Comparison of ENCODE assay signal across 8 mouse cellular contexts in the genomic region with DNA sequence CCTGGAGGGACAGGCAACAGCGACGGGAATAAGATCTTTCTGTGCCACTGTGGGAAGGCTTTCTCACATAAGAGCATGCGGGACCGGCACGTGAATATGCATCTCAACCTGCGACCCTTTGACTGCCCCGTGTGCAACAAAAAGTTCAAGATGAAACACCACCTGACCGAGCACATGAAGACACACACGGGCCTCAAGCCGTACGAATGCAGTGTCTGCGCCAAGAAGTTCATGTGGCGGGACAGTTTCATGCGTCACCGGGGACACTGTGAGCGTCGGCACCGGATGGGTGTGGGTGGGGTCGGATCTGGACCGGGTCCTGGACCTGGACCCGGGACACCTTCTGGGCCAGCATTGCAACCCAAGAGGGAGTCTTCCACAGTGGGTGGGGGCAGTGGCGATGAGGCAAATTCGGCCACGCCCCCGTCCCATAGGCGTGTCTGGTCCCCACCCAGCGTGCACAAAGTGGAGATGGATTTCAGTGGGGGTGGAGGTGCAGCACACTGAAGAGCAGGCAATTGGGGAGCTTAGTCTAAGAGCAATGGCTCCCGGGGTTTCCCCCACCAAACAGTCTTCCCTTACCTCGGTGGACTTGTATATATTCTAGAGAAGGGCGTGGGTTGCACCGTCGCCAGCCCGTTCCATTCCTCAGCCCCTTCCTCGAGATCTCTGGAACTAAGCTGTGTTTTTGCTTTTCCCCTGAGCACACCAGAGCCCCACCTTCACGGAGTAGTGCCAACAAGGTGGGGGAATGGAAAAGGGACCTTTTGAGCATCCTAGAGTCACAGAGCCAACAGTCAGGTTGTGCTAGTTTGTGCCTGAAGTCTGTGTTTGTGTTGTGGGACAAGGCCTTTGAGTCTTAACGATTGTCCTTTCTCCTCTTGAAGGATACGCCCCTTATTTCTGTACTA. TPM values are rescaled to one million over a fixed set of nuclear protein-coding genes. Genes with fewer than 3 reads are reported as not detected.
DNase-seq lines count a peak whose midpoint lies in the region; ATAC-seq and TF ChIP-seq lines count a peak whose summit lies in the region.

No protein-coding gene starts in this region.

- no peaks in the 10 kb centered on the region for H3K9me3 ChIP-seq in kidney, postnatal 0 days (replicated peaks; ENCODE audit: low read length)
- H3K9me3 ChIP-seq in midbrain, embryonic 13.5 days = no peaks in the 10 kb centered on the region

- TF ChIP-seq POLR2A in bone marrow, adult 2 months (IDR thresholded peaks at IDR 0.05; ENCODE audit: borderline replicate concordance, control insufficient read depth, low read depth, low read length) = no peak; the same call in 1 of the 2 replicates

- no peak overlapping the region for H3K9ac ChIP-seq in kidney, postnatal 0 days (ENCODE audit: low read depth, low read length)
- H3K9ac ChIP-seq in midbrain, embryonic 13.5 days (replicated peaks) = peak overlapping the region; percentile 68

- peak overlapping the region; percentile 78 for H3K4me3 ChIP-seq in bone marrow, adult 2 months (replicated peaks; ENCODE audit: control insufficient read depth, low read depth, low read length)
- peak overlapping the region; percentile 72; the same call in 1 of the 2 replicates for H3K4me3 ChIP-seq in kidney, postnatal 0 days (replicated peaks; ENCODE audit: low read depth, low read length)
- H3K4me3 ChIP-seq in midbrain, embryonic 13.5 days (replicated peaks) = peak overlapping the region; percentile 45

- H3K36me3 ChIP-seq in kidney, postnatal 0 days (ENCODE audit: insufficient read depth, low read length) = peaks cover 9% of the 10 kb centered on the region
- peaks cover 33% of the 10 kb centered on the region for H3K36me3 ChIP-seq in midbrain, embryonic 13.5 days

- no peaks in the 10 kb centered on the region for H3K27me3 ChIP-seq in kidney, postnatal 0 days (ENCODE audit: insufficient read depth, low read length)
- H3K27me3 ChIP-seq in midbrain, embryonic 13.5 days = peaks cover 13% of the 10 kb centered on the region

- H3K4me2 ChIP-seq in kidney, postnatal 0 days (ENCODE audit: low read length) = peak overlapping the region; percentile 95
- H3K4me2 ChIP-seq in midbrain, embryonic 13.5 days (replicated peaks) = peak overlapping the region; percentile 75

- no peak for TF ChIP-seq CTCF in bone marrow, adult 2 months (IDR thresholded peaks at IDR 0.05; ENCODE audit: control insufficient read depth, insufficient read depth, low read length)
- no peak for TF ChIP-seq CTCF in kidney, postnatal 0 days (IDR thresholded peaks at IDR 0.05; ENCODE audit: low read depth)

- 71% methylated on average over 37 of the region's 37 CpGs for WGBS in bone marrow, adult 2 months
- 65% methylated on average over 37 of the region's 37 CpGs for WGBS in kidney, postnatal 0 days
- 60% methylated on average over 37 of the region's 37 CpGs for WGBS in midbrain, embryonic 13.5 days

- H3K4me1 ChIP-seq in bone marrow, adult 2 months (ENCODE audit: control insufficient read depth, insufficient read depth, low read length) = peaks cover 6% of the 10 kb centered on the region
- H3K4me1 ChIP-seq in kidney, postnatal 0 days (replicated peaks; ENCODE audit: insufficient read depth, low read length) = peaks cover 6% of the 10 kb centered on the region
- H3K4me1 ChIP-seq in midbrain, embryonic 13.5 days (replicated peaks) = peaks cover 64% of the 10 kb centered on the region

- ATAC-seq in kidney, postnatal 0 days (replicated peaks; ENCODE audit: low FRiP score, low read depth) = no peak
- ATAC-seq in midbrain, embryonic 13.5 days = no peak
- no peak for ATAC-seq in granulocyte monocyte progenitor cell, adult 5-6 weeks (replicated peaks; ENCODE audit: poor library complexity, severe bottlenecking)

- peak; percentile 41 to 50 for DNase-seq in lung, adult 18-20 months
- DNase-seq in lung, postnatal 25 days (ENCODE audit: low spot score) = no peak
- peak; percentile 44 for DNase-seq in heart, adult 8-10 months (ENCODE audit: low spot score)
- DNase-seq in kidney, postnatal 0 days (ENCODE audit: low spot score) = no peak
- no peak for DNase-seq in embryo, embryonic 10 days (ENCODE audit: low spot score)

- H3K27ac ChIP-seq in bone marrow, adult 2 months (ENCODE audit: control insufficient read depth, insufficient read depth, low read depth, low read length, poor library complexity) = peak overlapping the region; percentile 89
- H3K27ac ChIP-seq in kidney, postnatal 0 days = peak overlapping the region; percentile 90; the same call in 1 of the 2 replicates
- H3K27ac ChIP-seq in midbrain, embryonic 13.5 days = no peak overlapping the region

RNA-seq across cellular contexts. Expression of gene Zbtb22, which starts 2.8 kb away (rescaled TPM):
- 21.2 and 26.3 TPM in 2 replicates for polyA plus RNA-seq in bone marrow, adult 2 months (2011; ENCODE audit: insufficient read depth, insufficient read length, low replicate concordance, missing spikeins)
- total RNA-seq in heart, adult 8-10 months (2022) = 10 to 100 TPM; 18.1 to 21.0 (median 19.3) TPM
- polyA plus RNA-seq in kidney, postnatal 0 days (2015; fragmentation: Nextera tagmentation; extraction: Ambion mirVana) = 19.8 TPM in 2 replicates
- 20.3 TPM in 2 replicates for polyA plus RNA-seq in midbrain, embryonic 13.5 days (2015; fragmentation: Nextera tagmentation; extraction: Ambion mirVana)
- 11.9 and 22.0 TPM in 2 replicates for total RNA-seq in granulocyte monocyte progenitor cell, adult 5-6 weeks (2014; fragmentation: Nextera tagmentation)
- total RNA-seq in granulocyte monocyte progenitor cell, adult 5-6 weeks (2017) = 16.8 and 23.9 TPM in 2 replicates

RNA-seq across cellular contexts. Expression of gene Tapbp, which starts 2.8 kb away (rescaled TPM):
- 75.8 and 87.3 TPM in 2 replicates for polyA plus RNA-seq in bone marrow, adult 2 months (2011; ENCODE audit: insufficient read depth, insufficient read length, low replicate concordance, missing spikeins)
- total RNA-seq in heart, adult 8-10 months (2022) = 100 to 1,000 TPM in 2 of 4 experiments, 10 to 100 TPM in 2; 96.8 to 113 (median 105) TPM
- polyA plus RNA-seq in kidney, postnatal 0 days (2015; fragmentation: Nextera tagmentation; extraction: Ambion mirVana) = 50.6 and 53.2 TPM in 2 replicates
- 18.1 and 19.6 TPM in 2 replicates for polyA plus RNA-seq in midbrain, embryonic 13.5 days (2015; fragmentation: Nextera tagmentation; extraction: Ambion mirVana)
- total RNA-seq in granulocyte monocyte progenitor cell, adult 5-6 weeks (2014; fragmentation: Nextera tagmentation) = 68.2 and 76.8 TPM in 2 replicates
- total RNA-seq in granulocyte monocyte progenitor cell, adult 5-6 weeks (2017) = 48.0 and 57.7 TPM in 2 replicates

RNA-seq across cellular contexts. Expression of gene Daxx, which starts 9.3 kb away (rescaled TPM):
- 26.4 and 42.3 TPM in 2 replicates for polyA plus RNA-seq in bone marrow, adult 2 months (2011; ENCODE audit: insufficient read depth, insufficient read length, low replicate concordance, missing spikeins)
- total RNA-seq in heart, adult 8-10 months (2022) = 10 to 100 TPM; 11.5 to 16.2 (median 13.7) TPM
- polyA plus RNA-seq in kidney, postnatal 0 days (2015; fragmentation: Nextera tagmentation; extraction: Ambion mirVana) = 33.4 and 39.5 TPM in 2 replicates
- polyA plus RNA-seq in midbrain, embryonic 13.5 days (2015; fragmentation: Nextera tagmentation; extraction: Ambion mirVana) = 56.5 and 57.2 TPM in 2 replicates
- total RNA-seq in granulocyte monocyte progenitor cell, adult 5-6 weeks (2014; fragmentation: Nextera tagmentation) = 44.7 and 55.1 TPM in 2 replicates
- total RNA-seq in granulocyte monocyte progenitor cell, adult 5-6 weeks (2017) = 22.4 and 40.6 TPM in 2 replicates

RNA-seq across cellular contexts. Expression of gene Rgl2, which starts 10.8 kb away (rescaled TPM):
- 91.8 and 173 TPM in 2 replicates for polyA plus RNA-seq in bone marrow, adult 2 months (2011; ENCODE audit: insufficient read depth, insufficient read length, low replicate concordance, missing spikeins)
- 10 to 100 TPM; 29.8 to 35.1 (median 34.1) TPM for total RNA-seq in heart, adult 8-10 months (2022)
- 22.2 TPM in 2 replicates for polyA plus RNA-seq in kidney, postnatal 0 days (2015; fragmentation: Nextera tagmentation; extraction: Ambion mirVana)
- polyA plus RNA-seq in midbrain, embryonic 13.5 days (2015; fragmentation: Nextera tagmentation; extraction: Ambion mirVana) = 49.8 and 56.9 TPM in 2 replicates
- total RNA-seq in granulocyte monocyte progenitor cell, adult 5-6 weeks (2014; fragmentation: Nextera tagmentation) = 44.6 and 78.3 TPM in 2 replicates
- total RNA-seq in granulocyte monocyte progenitor cell, adult 5-6 weeks (2017) = 35.5 and 35.8 TPM in 2 replicates

RNA-seq across cellular contexts. Expression of gene Platr17, which starts 13.6 kb away (rescaled TPM):
- polyA plus RNA-seq in bone marrow, adult 2 months (2011; ENCODE audit: insufficient read depth, insufficient read length, low replicate concordance, missing spikeins) = 1.2 and 1.9 TPM in 2 replicates
- total RNA-seq in heart, adult 8-10 months (2022) = not detected
- 0.29 TPM in 1 of 2 replicates, not detected in the other for polyA plus RNA-seq in kidney, postnatal 0 days (2015; fragmentation: Nextera tagmentation; extraction: Ambion mirVana)
- 0.40 and 0.52 TPM in 2 replicates for polyA plus RNA-seq in midbrain, embryonic 13.5 days (2015; fragmentation: Nextera tagmentation; extraction: Ambion mirVana)
- total RNA-seq in granulocyte monocyte progenitor cell, adult 5-6 weeks (2014; fragmentation: Nextera tagmentation) = 0.98 and 1.4 TPM in 2 replicates
- 0.46 TPM in 1 of 2 replicates, not detected in the other for total RNA-seq in granulocyte monocyte progenitor cell, adult 5-6 weeks (2017)

Comparison
In these comparisons a context has a peak if more than half of its experiments do, and no peak if none do; other contexts are left out.
1. DNase-seq: peak in lung, adult 18-20 months (2 of 2) and heart, adult 8-10 months (single experiment); none in lung, postnatal 25 days (single experiment), kidney, postnatal 0 days (single experiment) and embryo, embryonic 10 days (single experiment).
2. Peak in every context shown above with its lines, with median percentiles within 50 percentile points of each other: H3K4me3 ChIP-seq.